Mouse (Mus musculus) heart, embryonic 10.5 days (tissue): Measurements from ENCODE around the gene Nr2c2ap. TPM values are rescaled to one million over a fixed set of nuclear protein-coding genes. Genes with fewer than 3 reads are reported as not detected.

Experiments used
- DNase-seq: peaks from one replicate; pipeline ENCODE4 v3.0.0-alpha.2; 2017; ENCODE audit warnings: low spot score
- H3K27ac ChIP-seq: fragments of 300-500 bp; sonication (generic); 2 replicates; pipeline ENCODE4 v1.5.1; 2016; ENCODE audit warnings: mild to moderate bottlenecking
- H3K27me3 ChIP-seq: fragments of 300-500 bp; sonication (generic); 2 replicates; pipeline ENCODE4 v1.6.1; 2016; ENCODE audit warnings: mild to moderate bottlenecking; ENCODE audit not compliant: poor library complexity, insufficient read depth, severe bottlenecking
- H3K36me3 ChIP-seq: fragments of 300-500 bp; sonication (generic); 2 replicates; pipeline ENCODE4 v1.6.1; 2016; ENCODE audit warnings: mild to moderate bottlenecking, moderate library complexity
- H3K4me1 ChIP-seq: fragments of 300-500 bp; sonication (generic); 2 replicates; pipeline ENCODE4 v1.6.1; 2016; ENCODE audit warnings: mild to moderate bottlenecking
- H3K4me3 ChIP-seq: fragments of 300-500 bp; sonication (generic); 2 replicates; pipeline ENCODE4 v1.5.1; 2016; ENCODE audit warnings: mild to moderate bottlenecking, moderate library complexity
- H3K9me3 ChIP-seq: fragments of 300-500 bp; sonication (generic); 2 replicates; pipeline ENCODE4 v1.6.1; 2016; ENCODE audit warnings: mild to moderate bottlenecking, moderate library complexity
- WGBS: fragments of 180-500 bp; shearing (Covaris S2); methylation state at CpG from one replicate; pipeline ENCODE4 v1.1.7; 2016; 5-methylcytosine and 5-hydroxymethylcytosine counted together
- microRNA-seq: library from miRNA; unstranded; fragments of <30 nt; microRNA quantifications from one replicate; pipeline ENCODE4, GENCODE M21; 2017
- polyA plus RNA-seq: library from polyadenylated mRNA; unstranded; fragments of >200 nt; fragmentation: Nextera tagmentation; extraction: Ambion mirVana; gene quantifications from 2 replicates; pipeline ENCODE4 v1.2.1, GENCODE M21; 2016

Nr2c2ap gene
- polyA plus RNA-seq, 1 experiment from 2014 or later: 39.6 TPM

- WGBS: 91% methylated on average over 2 of the region's 2 CpGs
- Histone ChIP-seq H3K27me3 (no peaks in the 10 kb centered on the region), H3K9me3 (no peaks in the 10 kb centered on the region), H3K4me3 (no peak overlapping the region), H3K4me1 (peaks cover 32% of the 10 kb centered on the region), H3K36me3 (peaks cover 61% of the 10 kb centered on the region), H3K27ac (no peak overlapping the region)
- DNase-seq: no peak
These were observed 47.1 kb downstream of the Nr2c2ap start for GRCm38 (mm10) chr8:70178231-70178630.

- Histone ChIP-seq H3K4me1 (peaks cover 25% of the 10 kb centered on the region), H3K4me3 (no peak overlapping the region), H3K27me3 (no peaks in the 10 kb centered on the region), H3K36me3 (peaks cover 63% of the 10 kb centered on the region), H3K9me3 (no peaks in the 10 kb centered on the region), H3K27ac (no peak overlapping the region)
- no peak for DNase-seq
- 94% methylated on average over 4 of the region's 4 CpGs for WGBS
These were observed 47.9 kb downstream of the Nr2c2ap start for GRCm38 (mm10) chr8:70179082-70179481.

GRCm38 (mm10) chr8:70181212-70181902, 50.2 kb downstream of the Nr2c2ap start:
- H3K36me3 ChIP-seq: peaks cover 60% of the 10 kb centered on the region
- H3K27me3 ChIP-seq: no peaks in the 10 kb centered on the region; the same call in 1 of the 2 replicates
- WGBS: 70% methylated on average over 16 of the region's 16 CpGs
- no peak overlapping the region for H3K27ac ChIP-seq
- H3K4me1 ChIP-seq: peaks cover 19% of the 10 kb centered on the region
- H3K4me3 ChIP-seq: no peak overlapping the region
- no peak for DNase-seq
- H3K9me3 ChIP-seq: no peaks in the 10 kb centered on the region

- DNase-seq: no peak
- no peaks in the 10 kb centered on the region for H3K9me3 ChIP-seq
- peaks cover 21% of the 10 kb centered on the region for H3K4me1 ChIP-seq
- no peaks in the 10 kb centered on the region; the same call in 1 of the 2 replicates for H3K27me3 ChIP-seq
- no peak overlapping the region for H3K4me3 ChIP-seq
- 39% methylated on average over 2 of the region's 2 CpGs for WGBS
- peaks cover 59% of the 10 kb centered on the region for H3K36me3 ChIP-seq
- H3K27ac ChIP-seq: no peak overlapping the region
These were observed 50.7 kb downstream of the Nr2c2ap start for GRCm38 (mm10) chr8:70181903-70182252.

- Histone ChIP-seq H3K27ac (no peak overlapping the region), H3K27me3 (peaks cover under 1% of the 10 kb centered on the region; the same call in 1 of the 2 replicates), H3K4me3 (no peak overlapping the region), H3K4me1 (peaks cover 21% of the 10 kb centered on the region), H3K36me3 (peaks cover 51% of the 10 kb centered on the region), H3K9me3 (no peaks in the 10 kb centered on the region)
- 84% methylated on average over 4 of the region's 4 CpGs for WGBS
- DNase-seq: no peak
These were observed 52.1 kb downstream of the Nr2c2ap start for GRCm38 (mm10) chr8:70183194-70183593.

Small RNAs within 50 kb of the gene (microRNA-seq; reads per million reads assigned to microRNA genes)
- gene Mir7066: not detected

Other genes with a start within 250 kb of the Nr2c2ap start
- gene Cilp2, start 243.6 kb upstream of the Nr2c2ap start, polyA plus RNA-seq: 0.48 and 0.63 TPM in 2 replicates
- 2.7 and 2.9 TPM in 2 replicates for gene Tssk6, start 229.1 kb upstream of the Nr2c2ap start, polyA plus RNA-seq
- gene Ndufa13, start 228.8 kb upstream of the Nr2c2ap start, polyA plus RNA-seq: 217 and 256 TPM in 2 replicates
- 6.7 and 8.7 TPM in 2 replicates for gene Yjefn3, start 228.6 kb upstream of the Nr2c2ap start, polyA plus RNA-seq
- gene Gatad2a, start 134.9 kb upstream of the Nr2c2ap start, polyA plus RNA-seq: 47.5 and 49.0 TPM in 2 replicates
- gene Mau2, start 88.6 kb upstream of the Nr2c2ap start, polyA plus RNA-seq: 46.5 and 49.9 TPM in 2 replicates
- gene Sugp1, start 88.5 kb upstream of the Nr2c2ap start, polyA plus RNA-seq: 41.1 and 45.0 TPM in 2 replicates
- 0.94 and 1.3 TPM in 2 replicates for gene Tm6sf2, start 58.4 kb upstream of the Nr2c2ap start, polyA plus RNA-seq
- 0.30 and 0.62 TPM in 2 replicates for gene Hapln4, start 47.9 kb upstream of the Nr2c2ap start, polyA plus RNA-seq
- 0.06 and 0.29 TPM in 2 replicates for gene Ncan, start 10.5 kb upstream of the Nr2c2ap start, polyA plus RNA-seq
- gene Rfxank, start 7.8 kb downstream of the Nr2c2ap start, polyA plus RNA-seq: 16.5 and 18.3 TPM in 2 replicates
- gene Borcs8, start 8.2 kb downstream of the Nr2c2ap start, polyA plus RNA-seq: 39.6 and 43.9 TPM in 2 replicates
- 0.23 and 0.53 TPM in 2 replicates for gene Mef2b, start 8.4 kb downstream of the Nr2c2ap start, polyA plus RNA-seq
- 93.9 and 123 TPM in 2 replicates for gene Tmem161a, start 41.0 kb downstream of the Nr2c2ap start, polyA plus RNA-seq
- gene Slc25a42, start 81.0 kb downstream of the Nr2c2ap start, polyA plus RNA-seq: 5.8 and 9.5 TPM in 2 replicates
- gene Sugp2, start 102.9 kb downstream of the Nr2c2ap start, polyA plus RNA-seq: 34.7 and 34.8 TPM in 2 replicates
- 29.5 and 31.6 TPM in 2 replicates for gene Armc6, start 103.1 kb downstream of the Nr2c2ap start, polyA plus RNA-seq
- gene Homer3, start 151.5 kb downstream of the Nr2c2ap start, polyA plus RNA-seq: 42.7 and 80.5 TPM in 2 replicates
- 40.5 and 47.5 TPM in 2 replicates for gene Ddx49, start 171.2 kb downstream of the Nr2c2ap start, polyA plus RNA-seq
- gene Cope, start 171.2 kb downstream of the Nr2c2ap start, polyA plus RNA-seq: 379 and 398 TPM in 2 replicates
- gene Cers1, start 184.4 kb downstream of the Nr2c2ap start, polyA plus RNA-seq: 1.4 TPM in 2 replicates
- 1.9 and 4.2 TPM in 2 replicates for gene Gdf1, start 198.5 kb downstream of the Nr2c2ap start, polyA plus RNA-seq
- 14.5 and 19.8 TPM in 2 replicates for gene Upf1, start 221.9 kb downstream of the Nr2c2ap start, polyA plus RNA-seq
- gene Comp, start 242.2 kb downstream of the Nr2c2ap start, polyA plus RNA-seq: 0.43 and 1.2 TPM in 2 replicates